Mouse (Mus musculus) lung, embryonic 16.5 days (tissue): ENCODE results near the gene Rab3c. TPM values are rescaled to one million over a fixed set of nuclear protein-coding genes. Genes with fewer than 3 reads are reported as not detected.
A peak's percentile ranks its signal among the peaks of the same experiment; 100 is the strongest.

Experiments
- ATAC-seq: fragments of 200-750 bp; cut with Nextera tagmentation; 2 replicates; pipeline ENCODE4 v1.8.0; 2017; ENCODE audit warnings: low read depth, mild to moderate bottlenecking, moderate library complexity
- H3K27ac ChIP-seq: fragments of 300-500 bp; sonication (generic); 2 replicates; pipeline ENCODE4 v1.5.1; 2014; ENCODE audit warnings: mild to moderate bottlenecking, control low read depth, low read length
- H3K27me3 ChIP-seq: fragments of 300-500 bp; sonication (generic); 2 replicates; pipeline ENCODE4 v1.6.1; 2014; ENCODE audit warnings: low read depth, low read length, mixed read lengths; ENCODE audit not compliant: control insufficient read depth, insufficient read depth
- H3K36me3 ChIP-seq: fragments of 300-500 bp; sonication (generic); 2 replicates; pipeline ENCODE4 v1.6.1; 2014; ENCODE audit warnings: low read length; ENCODE audit not compliant: control insufficient read depth, insufficient read depth
- H3K4me1 ChIP-seq: fragments of 300-500 bp; sonication (generic); replicated peaks from 2 replicates; pipeline ENCODE4 v1.6.1; 2014; ENCODE audit warnings: low read length, mixed read lengths; ENCODE audit not compliant: control insufficient read depth, insufficient read depth
- H3K4me2 ChIP-seq: fragments of 300-500 bp; sonication (generic); 2 replicates; pipeline ENCODE4 v1.6.1; 2014; ENCODE audit warnings: low read depth, low read length, control low read depth
- H3K4me3 ChIP-seq: fragments of 300-500 bp; sonication (generic); 2 replicates; pipeline ENCODE4 v1.5.1; 2014; ENCODE audit warnings: mild to moderate bottlenecking, low read length, control low read depth
- H3K9ac ChIP-seq: fragments of 300-500 bp; sonication (generic); 2 replicates; pipeline ENCODE4 v1.6.1; 2014; ENCODE audit warnings: low read length, control low read depth
- H3K9me3 ChIP-seq: fragments of 300-500 bp; sonication (generic); 2 replicates; pipeline ENCODE4 v1.6.1; 2016; ENCODE audit warnings: low read length; ENCODE audit not compliant: control insufficient read depth
- WGBS: fragments of 180-500 bp; shearing (Covaris S2); extraction: QIAGEN DNeasy Blood & Tissue Kit; methylation state at CpG from one replicate; pipeline ENCODE4 v1.1.7; 2014; 5-methylcytosine and 5-hydroxymethylcytosine counted together
- polyA plus RNA-seq: library from polyadenylated mRNA; unstranded; fragments of >200 nt; fragmentation: Nextera tagmentation; extraction: Ambion mirVana; gene quantifications from 2 replicates; pipeline ENCODE4 v1.2.1, GENCODE M21; 2015

Gene Rab3c
- polyA plus RNA-seq, 1 experiment from 2014 or later, result 2.4 TPM

DNA sequence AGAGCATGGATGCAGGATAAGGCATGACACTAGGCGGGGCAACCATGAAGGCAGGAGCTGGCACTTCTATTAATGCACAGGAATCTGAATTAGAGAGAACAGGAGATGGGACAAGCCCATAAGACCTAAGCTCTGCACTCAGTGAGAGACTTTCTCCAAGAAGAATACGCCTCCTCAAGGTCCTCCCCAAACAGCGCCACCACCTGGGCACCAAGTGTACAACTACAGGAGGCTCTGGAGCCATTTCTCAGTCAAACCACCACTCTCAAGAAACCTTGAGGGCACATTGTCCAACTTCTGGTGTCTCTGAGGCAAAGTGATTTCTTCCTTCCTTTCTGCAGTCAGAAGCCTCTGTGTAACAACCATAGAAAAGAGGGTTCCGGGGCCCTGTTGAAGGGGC is 236.4 kb downstream of the Rab3c start:
- Histone ChIP-seq H3K27ac (no peak overlapping the region), H3K27me3 (no peaks in the 10 kb centered on the region), H3K9ac (no peak overlapping the region), H3K4me1 (peaks cover 3% of the 10 kb centered on the region; the same call in 1 of the 2 replicates), H3K36me3 (no peaks in the 10 kb centered on the region), H3K9me3 (no peaks in the 10 kb centered on the region), H3K4me2 (no peak overlapping the region), H3K4me3 (no peak overlapping the region)
- ATAC-seq, result no peak
- 75% methylated on average over 4 of the region's 4 CpGs for WGBS

- Histone ChIP-seq H3K4me2 (no peak overlapping the region), H3K9ac (no peak overlapping the region), H3K4me1 (peaks cover 3% of the 10 kb centered on the region; the same call in 1 of the 2 replicates), H3K4me3 (no peak overlapping the region), H3K27me3 (no peaks in the 10 kb centered on the region), H3K9me3 (no peaks in the 10 kb centered on the region), H3K36me3 (no peaks in the 10 kb centered on the region), H3K27ac (no peak overlapping the region)
- 82% methylated on average over 3 of the region's 3 CpGs for WGBS
- ATAC-seq, result no peak
Measured at GRCm38 (mm10) chr13:110039779-110040498, 240.9 kb downstream of the Rab3c start.

DNA sequence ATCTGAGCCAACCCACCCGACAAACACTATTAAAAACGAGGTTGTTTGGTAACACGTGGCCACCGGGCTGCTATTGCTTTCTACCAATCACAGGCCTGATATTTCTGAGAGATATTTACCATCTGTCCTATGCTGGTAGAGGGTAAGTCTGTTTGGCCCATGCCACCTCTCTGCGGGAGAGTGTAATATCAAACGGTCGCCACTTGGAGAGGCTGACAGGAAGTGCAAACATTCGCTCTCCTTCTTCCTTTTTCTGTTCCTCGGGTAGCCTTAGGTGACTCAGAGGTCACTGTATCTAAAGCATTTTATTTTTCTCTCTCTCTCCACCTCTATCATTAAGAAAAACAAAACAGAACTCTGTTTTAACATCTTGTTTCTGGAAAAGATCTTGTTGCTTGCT is 241.6 kb downstream of the Rab3c start:
- Histone ChIP-seq H3K36me3 (no peaks in the 10 kb centered on the region), H3K9ac (no peak overlapping the region), H3K9me3 (no peaks in the 10 kb centered on the region), H3K27me3 (no peaks in the 10 kb centered on the region), H3K4me1 (peaks cover 3% of the 10 kb centered on the region; the same call in 1 of the 2 replicates), H3K4me3 (no peak overlapping the region), H3K27ac (no peak overlapping the region), H3K4me2 (no peak overlapping the region)
- 54% methylated on average over 9 of the region's 9 CpGs for WGBS
- ATAC-seq, result no peak

DNA sequence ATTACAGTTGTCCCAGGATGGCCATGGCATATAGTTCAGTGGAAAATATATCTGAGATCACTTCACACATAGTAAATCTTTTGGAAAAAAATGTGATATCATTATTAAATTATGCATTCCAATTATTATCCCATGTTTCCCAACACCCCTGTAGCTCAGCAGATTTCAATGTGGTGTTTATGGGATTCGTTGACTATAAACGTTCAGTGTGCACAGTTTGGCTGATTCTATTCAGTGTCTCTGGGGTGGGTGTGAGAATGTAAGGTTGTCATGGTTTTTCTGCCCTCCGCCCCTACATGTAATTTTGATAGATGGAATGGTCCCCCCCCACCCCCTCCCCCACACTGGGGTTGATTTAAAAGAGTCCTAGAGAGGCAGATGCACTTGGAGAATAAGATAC is 242.3 kb downstream of the Rab3c start:
- no peak overlapping the region for H3K4me3 ChIP-seq
- no peaks in the 10 kb centered on the region for H3K36me3 ChIP-seq
- no peaks in the 10 kb centered on the region for H3K4me1 ChIP-seq
- WGBS, result 60% methylated on average over 3 of the region's 3 CpGs
- no peak overlapping the region for H3K4me2 ChIP-seq
- H3K9me3 ChIP-seq, result no peaks in the 10 kb centered on the region
- no peak overlapping the region for H3K27ac ChIP-seq
- no peak overlapping the region for H3K9ac ChIP-seq
- no peaks in the 10 kb centered on the region for H3K27me3 ChIP-seq
- peak; percentile 54; the same call in 1 of the 2 replicates for ATAC-seq

- no peak for ATAC-seq
- Histone ChIP-seq H3K36me3 (no peaks in the 10 kb centered on the region), H3K27ac (no peak overlapping the region), H3K4me1 (no peaks in the 10 kb centered on the region), H3K4me3 (no peak overlapping the region), H3K4me2 (no peak overlapping the region), H3K9me3 (no peaks in the 10 kb centered on the region), H3K27me3 (no peaks in the 10 kb centered on the region), H3K9ac (no peak overlapping the region)
- 66% methylated on average over 6 of the region's 6 CpGs for WGBS
Measured at GRCm38 (mm10) chr13:110034885-110035284, 245.9 kb downstream of the Rab3c start.

- Histone ChIP-seq H3K9ac (no peak overlapping the region), H3K4me1 (no peaks in the 10 kb centered on the region), H3K4me3 (no peak overlapping the region), H3K4me2 (no peak overlapping the region), H3K9me3 (no peaks in the 10 kb centered on the region), H3K36me3 (no peaks in the 10 kb centered on the region), H3K27me3 (no peaks in the 10 kb centered on the region), H3K27ac (no peak overlapping the region)
- no peak for ATAC-seq
- 65% methylated on average over 7 of the region's 7 CpGs for WGBS
Measured at GRCm38 (mm10) chr13:110034041-110034440, 246.8 kb downstream of the Rab3c start.

- Histone ChIP-seq H3K27ac (no peak overlapping the region), H3K9me3 (no peaks in the 10 kb centered on the region), H3K36me3 (no peaks in the 10 kb centered on the region), H3K4me2 (no peak overlapping the region), H3K27me3 (no peaks in the 10 kb centered on the region), H3K4me1 (no peaks in the 10 kb centered on the region), H3K9ac (no peak overlapping the region), H3K4me3 (no peak overlapping the region)
- WGBS, result 29% methylated on average over 6 of the region's 6 CpGs
- ATAC-seq, result no peak
Measured at GRCm38 (mm10) chr13:110031886-110032285, 248.9 kb downstream of the Rab3c start.

DNA sequence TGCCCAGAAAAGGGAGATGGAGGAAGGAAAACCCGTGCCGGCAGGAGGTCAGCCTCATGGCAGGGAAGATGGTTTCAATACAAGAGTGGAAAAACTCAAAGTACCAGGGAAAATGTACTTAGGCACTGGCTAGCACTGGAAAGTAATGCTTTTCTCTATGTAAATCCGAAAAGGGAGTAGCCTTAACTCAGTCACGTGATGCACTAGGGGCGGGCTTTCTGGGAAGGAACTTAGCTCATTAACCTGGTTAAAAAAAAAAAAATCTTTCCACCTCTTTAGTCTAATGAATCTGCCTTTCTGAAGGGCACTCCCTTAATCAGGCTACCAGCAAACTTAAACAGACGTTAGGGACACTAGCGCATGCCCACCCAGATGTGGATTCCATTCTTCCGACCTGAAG is 249.7 kb downstream of the Rab3c start:
- WGBS, result 61% methylated on average over 8 of the region's 8 CpGs
- H3K36me3 ChIP-seq, result no peaks in the 10 kb centered on the region
- no peak overlapping the region for H3K9ac ChIP-seq
- H3K27me3 ChIP-seq, result no peaks in the 10 kb centered on the region
- H3K4me3 ChIP-seq, result no peak overlapping the region
- no peaks in the 10 kb centered on the region for H3K9me3 ChIP-seq
- no peak for ATAC-seq
- no peak overlapping the region for H3K4me2 ChIP-seq
- no peaks in the 10 kb centered on the region for H3K4me1 ChIP-seq
- no peak overlapping the region for H3K27ac ChIP-seq

DNA sequence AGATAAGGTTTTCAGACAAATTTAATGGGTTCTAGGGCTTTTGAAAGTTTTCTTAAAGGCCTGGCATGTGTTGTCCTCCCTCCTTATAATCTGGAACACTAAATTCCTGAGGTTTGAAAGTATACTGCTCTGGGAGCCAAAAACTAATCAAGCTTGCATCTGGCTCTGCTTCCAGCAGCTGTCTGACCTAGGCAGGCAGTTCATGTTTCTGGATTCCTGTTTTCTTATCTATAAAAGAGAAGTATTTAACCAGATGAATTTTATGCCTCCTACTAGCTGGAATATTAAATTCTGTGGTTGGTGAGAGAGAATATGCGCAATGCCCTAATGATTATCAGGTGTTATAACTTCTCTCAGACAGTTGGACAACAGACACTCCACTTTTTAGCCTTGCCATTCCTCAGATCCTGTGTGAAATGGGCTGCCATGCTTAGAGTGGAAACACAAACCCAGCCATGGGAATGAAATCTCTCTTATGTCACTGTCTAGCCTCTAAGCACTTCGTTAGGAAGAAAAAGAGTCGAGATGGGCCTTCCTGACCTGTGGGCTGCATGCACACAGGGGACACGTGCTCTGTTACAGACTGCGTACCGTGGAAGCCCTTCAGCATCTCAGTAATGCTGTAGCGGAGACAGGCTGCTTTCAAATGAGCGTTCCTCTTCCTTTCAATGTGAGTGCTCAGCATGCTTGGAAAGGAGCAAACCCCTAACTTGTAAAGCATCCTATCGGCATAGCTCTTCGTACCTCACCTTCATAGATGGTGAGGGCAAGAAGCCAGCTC is 256.2 kb downstream of the Rab3c start:
- H3K27ac ChIP-seq, result no peak overlapping the region
- peaks cover 2% of the 10 kb centered on the region for H3K4me1 ChIP-seq
- no peaks in the 10 kb centered on the region for H3K27me3 ChIP-seq
- 60% methylated on average over 10 of the region's 10 CpGs for WGBS
- H3K4me3 ChIP-seq, result no peak overlapping the region
- peak; percentile 57; the same call in 1 of the 2 replicates for ATAC-seq
- no peaks in the 10 kb centered on the region for H3K9me3 ChIP-seq
- H3K4me2 ChIP-seq, result no peak overlapping the region
- H3K36me3 ChIP-seq, result no peaks in the 10 kb centered on the region
- no peak overlapping the region for H3K9ac ChIP-seq
